Mouse (Mus musculus): ENCODE measurements around the gene Tfg. TPM values are rescaled to one million over a fixed set of nuclear protein-coding genes. Genes with fewer than 3 reads are reported as not detected.

Gene Tfg
- 10 to 100 TPM; 50.7 to 77.4 (median 66.3) TPM for polyA plus RNA-seq (2017; shearing (Covaris generic))

- peak; percentile 87 for ATAC-seq
These were observed at the start of gene Tfg for GRCm38 (mm10) chr16:56717224-56718200. Gene Tfg, minus strand, starts transcription at chr16:56717450.

- ATAC-seq, result no peak
These were observed 11.8 kb upstream of the Tfg start for GRCm38 (mm10) chr16:56729060-56729459.

- ATAC-seq, result no peak
These were observed 7.7 kb upstream of the Tfg start for GRCm38 (mm10) chr16:56724927-56725326.

- ATAC-seq, result no peak
These were observed 5.1 kb upstream of the Tfg start for GRCm38 (mm10) chr16:56722357-56722756.

GRCm38 (mm10) chr16:56719031-56719430, 1.8 kb upstream of the Tfg start:
- ATAC-seq, result no peak

- ATAC-seq, result no peak
These were observed 582 bp downstream of the Tfg start for GRCm38 (mm10) chr16:56716557-56717179.

- no peak for ATAC-seq
These were observed 1.6 kb downstream of the Tfg start for GRCm38 (mm10) chr16:56715608-56716007.

- ATAC-seq, result no peak
These were observed 7.2 kb downstream of the Tfg start for GRCm38 (mm10) chr16:56710071-56710470.

- ATAC-seq, result no peak
These were observed 11.5 kb downstream of the Tfg start for GRCm38 (mm10) chr16:56705731-56706130.

- no peak for ATAC-seq
These were observed 16.4 kb downstream of the Tfg start for GRCm38 (mm10) chr16:56700898-56701297.

GRCm38 (mm10) chr16:56696448-56696847, 20.8 kb downstream of the Tfg start:
- no peak for ATAC-seq

- ATAC-seq, result no peak
These were observed 26.5 kb downstream of the Tfg start for GRCm38 (mm10) chr16:56690715-56691114.

GRCm38 (mm10) chr16:56686747-56687146, 30.5 kb downstream of the Tfg start:
- ATAC-seq, result no peak

- ATAC-seq, result no peak
These were observed 36.1 kb downstream of the Tfg start for GRCm38 (mm10) chr16:56681010-56681645.

GRCm38 (mm10) chr16:56677146-56677545, 40.1 kb downstream of the Tfg start:
- no peak for ATAC-seq

GRCm38 (mm10) chr16:56673420-56673819, 43.8 kb downstream of the Tfg start:
- no peak for ATAC-seq

- no peak for ATAC-seq
These were observed 46.3 kb downstream of the Tfg start for GRCm38 (mm10) chr16:56670941-56671340.

- ATAC-seq, result no peak
These were observed 47.7 kb downstream of the Tfg start for GRCm38 (mm10) chr16:56669520-56669919.

GRCm38 (mm10) chr16:56658866-56659265, 58.4 kb downstream of the Tfg start:
- ATAC-seq, result no peak

GRCm38 (mm10) chr16:56655193-56655910, 61.9 kb downstream of the Tfg start:
- ATAC-seq, result no peak

GRCm38 (mm10) chr16:56646382-56647172, 70.7 kb downstream of the Tfg start:
- no peak for ATAC-seq

GRCm38 (mm10) chr16:56645251-56645650, 72.0 kb downstream of the Tfg start:
- ATAC-seq, result no peak
